Mouse (Mus musculus) MEL (cell line): Measurements from ENCODE around the gene Gpr3. TPM values are rescaled to one million over a fixed set of nuclear protein-coding genes. Genes with fewer than 3 reads are reported as not detected.

ENCODE experiments used
- DNase-seq: peaks from one replicate; pipeline ENCODE4 v3.0.0; 2011; ENCODE audit warnings: low read depth, low spot score
- H3K27ac ChIP-seq: 2 replicates; pipeline ENCODE4 v1.5.1; 2012; ENCODE audit warnings: low read depth, mild to moderate bottlenecking, control low read depth, low read length, moderate library complexity; ENCODE audit not compliant: control insufficient read depth
- H3K27me3 ChIP-seq, 2 experiments: fragments of 150-350 bp in 1 of 2; sonication (generic) in 1 of 2; 2 replicates each; pipeline ENCODE4 v1.6.1; 2012; ENCODE audit warnings: low read length in 2 of 2, mild to moderate bottlenecking in 2 of 2, improper control_type of control experiment in 1 of 2, moderate library complexity in 1 of 2; ENCODE audit not compliant: insufficient read depth in 2 of 2, control insufficient read depth in 1 of 2
- H3K36me3 ChIP-seq, 2 experiments: 2 replicates each; pipeline ENCODE4 v1.6.1; 2012 to 2014; ENCODE audit warnings: low read length in 2 of 2, improper control_type of control experiment in 1 of 2, inconsistent platforms in 1 of 2, mild to moderate bottlenecking in 1 of 2; ENCODE audit not compliant: insufficient read depth in 2 of 2, control insufficient read depth in 1 of 2
- H3K4me1 ChIP-seq, 2 experiments: fragments of 150-350 bp in 1 of 2; sonication (generic) in 1 of 2; 2 replicates each; pipeline ENCODE4 v1.6.1; 2012; ENCODE audit warnings: low read length in 2 of 2, improper control_type of control experiment in 1 of 2, mild to moderate bottlenecking in 1 of 2; ENCODE audit not compliant: insufficient read depth in 2 of 2, control insufficient read depth in 1 of 2
- H3K4me3 ChIP-seq, 2 experiments: fragments of 150-350 bp in 1 of 2; sonication (generic) in 1 of 2; 2 replicates each; pipeline ENCODE4 v1.5.1; 2012; ENCODE audit warnings: low read depth in 2 of 2, low read length in 2 of 2, mild to moderate bottlenecking in 2 of 2, moderate library complexity in 2 of 2, control low read depth in 1 of 2, improper control_type of control experiment in 1 of 2; ENCODE audit not compliant: control insufficient read depth in 1 of 2, insufficient read depth in 1 of 2
- H3K79me2 ChIP-seq: 2 replicates; pipeline ENCODE4 v1.6.1; 2012; ENCODE audit warnings: mild to moderate bottlenecking, low read length, moderate library complexity; ENCODE audit not compliant: control insufficient read depth, poor library complexity, insufficient read depth
- H3K9ac ChIP-seq: 2 replicates; pipeline ENCODE4 v1.6.1; 2012; ENCODE audit warnings: low read depth, mild to moderate bottlenecking, control low read depth, low read length, moderate library complexity; ENCODE audit not compliant: control insufficient read depth, poor library complexity, severe bottlenecking
- H3K9me3 ChIP-seq: fragments of 150-350 bp; sonication (generic); replicated peaks from 2 replicates; pipeline ENCODE4 v1.6.1; 2012; ENCODE audit warnings: mild to moderate bottlenecking, low read length, improper control_type of control experiment, moderate library complexity; ENCODE audit not compliant: insufficient read depth
- CTCF ChIP-seq, 3 experiments: IDR thresholded peaks in 2 of 3; conservative IDR thresholded peaks in 1 of 3; 2 replicates each; pipeline ENCODE4 v1.5.1; 2011 to 2012; ENCODE audit warnings: low read length in 3 of 3, low read depth in 2 of 3, mild to moderate bottlenecking in 2 of 3, improper control_type of control experiment in 1 of 3, inconsistent platforms in 1 of 3, mixed read lengths in 1 of 3, moderate library complexity in 1 of 3; ENCODE audit not compliant: control insufficient read depth in 1 of 3, insufficient read depth in 1 of 3, poor library complexity in 1 of 3, severe bottlenecking in 1 of 3
- ELF1 ChIP-seq: IDR thresholded peaks from 2 replicates; pipeline ENCODE4 v1.6.1; 2014; ENCODE audit warnings: low read depth, mild to moderate bottlenecking, inconsistent platforms, low read length, improper control_type of control experiment, moderate library complexity
- GABPA ChIP-seq: IDR thresholded peaks from 2 replicates; pipeline ENCODE4 v1.6.1; 2012; ENCODE audit warnings: low read depth, mild to moderate bottlenecking, inconsistent platforms, low read length, improper control_type of control experiment, moderate library complexity
- KAT2A ChIP-seq: conservative IDR thresholded peaks from 2 replicates; pipeline ENCODE4 v1.6.1; 2012; ENCODE audit warnings: low read depth, low read length, improper control_type of control experiment, inconsistent platforms
- MAX ChIP-seq: IDR thresholded peaks from 2 replicates; pipeline ENCODE4 v1.6.1; 2011; ENCODE audit warnings: low read length, improper control_type of control experiment
- MAZ ChIP-seq: IDR thresholded peaks from 2 replicates; pipeline ENCODE4 v1.6.1; 2012; ENCODE audit warnings: low read depth, mild to moderate bottlenecking, inconsistent platforms, low read length, improper control_type of control experiment
- NRF1 ChIP-seq: IDR thresholded peaks from 2 replicates; pipeline ENCODE4 v1.6.1; 2014; ENCODE audit warnings: low read depth, mild to moderate bottlenecking, inconsistent platforms, low read length, improper control_type of control experiment, moderate library complexity; ENCODE audit not compliant: poor library complexity, insufficient read depth, severe bottlenecking
- POLR2A ChIP-seq, 2 experiments: IDR thresholded peaks; 2 replicates each; pipeline ENCODE4 v1.6.1; 2011 to 2012; ENCODE audit warnings: low read length in 2 of 2, mild to moderate bottlenecking in 2 of 2, control low read depth in 1 of 2, improper control_type of control experiment in 1 of 2, low read depth in 1 of 2, moderate library complexity in 1 of 2; ENCODE audit not compliant: control insufficient read depth in 1 of 2, insufficient read depth in 1 of 2, poor library complexity in 1 of 2
- RAD21 ChIP-seq: IDR thresholded peaks from 2 replicates; pipeline ENCODE4 v1.6.1; 2011; ENCODE audit warnings: mild to moderate bottlenecking, low read depth, low read length, improper control_type of control experiment
- SIN3A ChIP-seq: IDR thresholded peaks from 2 replicates; pipeline ENCODE4 v1.6.1; 2012; ENCODE audit warnings: low read length, improper control_type of control experiment, inconsistent platforms
- SMC3 ChIP-seq: IDR thresholded peaks from 2 replicates; pipeline ENCODE4 v1.6.1; 2011; ENCODE audit warnings: low read depth, low read length, improper control_type of control experiment
- TAL1 ChIP-seq: IDR thresholded peaks from 2 replicates; pipeline ENCODE4 v1.6.1; 2012; ENCODE audit warnings: mild to moderate bottlenecking, inconsistent platforms, low read length, moderate library complexity, mixed read lengths
- UBTF ChIP-seq: IDR thresholded peaks from 2 replicates; pipeline ENCODE4 v1.6.1; 2012; ENCODE audit warnings: low read depth, mild to moderate bottlenecking, inconsistent platforms, low read length, improper control_type of control experiment, moderate library complexity, borderline replicate concordance; ENCODE audit not compliant: insufficient read depth
- USF1 ChIP-seq: IDR thresholded peaks from 2 replicates; pipeline ENCODE4 v1.6.1; 2014; ENCODE audit warnings: low read depth, mild to moderate bottlenecking, inconsistent platforms, low read length, improper control_type of control experiment, moderate library complexity
- ZC3H11A ChIP-seq: IDR thresholded peaks from 2 replicates; pipeline ENCODE4 v1.6.1; 2012; ENCODE audit warnings: low read depth, mild to moderate bottlenecking, inconsistent platforms, low read length, improper control_type of control experiment
- ZKSCAN1 ChIP-seq: IDR thresholded peaks from 2 replicates; pipeline ENCODE4 v1.6.1; 2012; ENCODE audit warnings: low read depth, mild to moderate bottlenecking, inconsistent platforms, low read length, improper control_type of control experiment, moderate library complexity
- ZMIZ1 ChIP-seq: IDR thresholded peaks from 2 replicates; pipeline ENCODE4 v1.6.1; 2012; ENCODE audit warnings: low read depth, mild to moderate bottlenecking, inconsistent platforms, low read length, improper control_type of control experiment, moderate library complexity
- ZNF384 ChIP-seq: IDR thresholded peaks from 2 replicates; pipeline ENCODE4 v1.6.1; 2012; ENCODE audit warnings: low read depth, mild to moderate bottlenecking, inconsistent platforms, low read length, improper control_type of control experiment
- polyA plus RNA-seq, 2 experiments: library from polyadenylated mRNA; stranded (reverse) in 1 of 2; unstranded in 1 of 2; fragments of >175 nt in 1 of 2; fragments of >200 nt in 1 of 2; gene quantifications; 2 replicates each; pipeline versions ENCODE4 v1.2.1 to v1.2.4; 2012; ENCODE audit warnings: low replicate concordance in 2 of 2, low read depth in 1 of 2; ENCODE audit not compliant: insufficient read length in 2 of 2, insufficient read depth in 1 of 2, missing spikeins in 1 of 2
- total RNA-seq: library from RNA; depleted of rRNA; stranded (reverse); fragments of 300-350 nt; gene quantifications from 2 replicates; pipeline ENCODE4 v1.2.3, GENCODE M21; 2012

Gpr3 gene
- total and polyA plus RNA-seq, 3 experiments = 0.08 to 0.35 TPM; not detected in 1

- Histone ChIP-seq H3K4me1 (peaks cover 2 to 11% of the 10 kb centered on the region in 2 experiments; a peak in 2 of 4 replicates), H3K36me3 (no peaks in the 10 kb centered on the region), H3K9ac (no peak overlapping the region), H3K27me3 (no peaks in the 10 kb centered on the region), H3K4me3 (no peak overlapping the region), H3K27ac (no peak overlapping the region), H3K79me2 (no peaks in the 10 kb centered on the region), H3K9me3 (no peaks in the 10 kb centered on the region)
- peak; percentile 93 for TF ChIP-seq RAD21
- TF ChIP-seq SIN3A = peak; percentile 35; the same call in 1 of the 2 replicates
- TF ChIP-seq KAT2A = no peak
- TF ChIP-seq CTCF (IDR thresholded peaks at IDR 0.05 in 2 of 3, conservative IDR thresholded peaks at IDR 0.05 in 1 of 3; ENCODE audit: control insufficient read depth in 1 of 3, insufficient read depth in 1 of 3, low read depth in 2 of 3, low read length in 3 of 3, poor library complexity in 1 of 3, severe bottlenecking in 1 of 3) = peak; percentile 85 to 91 (median 86)
- TF ChIP-seq ZNF384 = peak; percentile 94
- peak; percentile 97 for TF ChIP-seq SMC3
- TF ChIP-seq NRF1 = no peak
- TF ChIP-seq MAX = no peak
- TF ChIP-seq ZKSCAN1 = no peak
- TF ChIP-seq ZC3H11A = peak; percentile 89
- DNase-seq = peak; percentile 76
Measured at GRCm38 (mm10) chr4:133209366-133209765, 3.0 kb downstream of the Gpr3 start.

DNA sequence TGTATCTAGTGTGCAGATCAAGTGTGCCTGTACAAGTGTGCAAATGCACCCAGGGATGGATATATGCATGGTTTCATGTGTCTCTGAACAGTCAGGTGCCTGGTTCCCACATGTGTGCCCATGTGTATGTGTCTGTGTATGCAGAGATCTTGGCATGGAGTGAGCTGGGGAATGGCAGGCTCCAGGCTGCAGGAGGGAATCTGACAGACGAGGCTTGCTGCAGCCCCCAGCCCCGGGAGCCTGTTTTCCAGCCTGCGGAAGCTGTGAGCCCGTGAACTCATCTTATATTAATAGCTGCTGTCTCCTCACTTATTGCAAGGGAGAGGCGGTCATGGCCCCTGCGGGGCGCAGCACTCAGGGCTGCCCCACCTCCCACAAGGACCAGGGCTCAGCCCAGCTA is 8.0 kb downstream of the Gpr3 start:
- no peak for DNase-seq
- TF ChIP-seq ELF1 (no peak), USF1 (no peak), GABPA (no peak), UBTF (no peak)
- no peaks in the 10 kb centered on the region for H3K27me3 ChIP-seq
- H3K4me3 ChIP-seq = no peak overlapping the region
- no peaks in the 10 kb centered on the region for H3K4me1 ChIP-seq
- no peaks in the 10 kb centered on the region for H3K9me3 ChIP-seq
- H3K9ac ChIP-seq = no peak overlapping the region
- H3K36me3 ChIP-seq = no peaks in the 10 kb centered on the region
- H3K79me2 ChIP-seq = no peaks in the 10 kb centered on the region
- no peak overlapping the region for H3K27ac ChIP-seq

DNA sequence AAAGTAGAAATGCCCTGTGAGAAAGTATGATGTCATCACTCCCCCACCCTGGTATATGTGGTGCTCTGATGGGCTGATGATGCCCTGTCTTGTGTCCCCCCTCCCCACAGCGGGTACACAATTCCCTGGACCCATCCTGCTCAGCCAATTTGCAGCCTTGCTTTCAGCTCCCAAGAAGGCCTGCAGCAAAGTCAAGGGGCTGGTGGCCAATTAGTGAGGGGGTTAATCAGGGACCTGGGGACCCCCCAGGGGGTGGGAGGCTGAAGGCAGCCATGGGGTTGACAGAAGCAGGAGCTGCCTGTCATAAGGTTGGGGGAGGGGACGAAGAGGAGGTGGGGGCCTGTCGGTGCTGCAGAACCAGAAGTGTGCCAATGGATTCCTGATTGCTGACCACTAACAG is 8.7 kb downstream of the Gpr3 start:
- Histone ChIP-seq H3K79me2 (no peaks in the 10 kb centered on the region), H3K4me3 (no peak overlapping the region)
- TF ChIP-seq POLR2A (IDR thresholded peaks at IDR 0.05; ENCODE audit: control insufficient read depth in 1 of 2, insufficient read depth in 1 of 2, low read depth in 1 of 2, low read length in 2 of 2, poor library complexity in 1 of 2) (no peak), GABPA (no peak), MAZ (no peak), ZC3H11A (no peak), ZMIZ1 (no peak), TAL1 (no peak)

More for the DNA sequence above, 8.7 kb downstream of the Gpr3 start:
- Histone ChIP-seq H3K4me1 (no peaks in the 10 kb centered on the region), H3K9ac (no peak overlapping the region), H3K27ac (no peak overlapping the region), H3K9me3 (no peaks in the 10 kb centered on the region), H3K36me3 (no peaks in the 10 kb centered on the region), H3K27me3 (no peaks in the 10 kb centered on the region)
- no peak for DNase-seq
